Mouse (Mus musculus): ENCODE measurements at regions not wholly inside any gene's neighbourhood (a gene's known extent, or its start where the extent isn't known, plus 50 kb on each side); places are given as distances from the start of the nearest gene placed in this dataset.
A peak's percentile ranks its signal among the peaks of the same experiment; 100 is the strongest.

- no peak for ATAC-seq (ENCODE audit: borderline replicate concordance, extremely low read depth, low FRiP score, low TSS enrichment)
- H3K27me3 ChIP-seq: peaks cover 68% of the 10 kb centered on the region
- no peak overlapping the region for H3K27ac ChIP-seq
- no peak overlapping the region for H3K9ac ChIP-seq
- H3K36me3 ChIP-seq: no peaks in the 10 kb centered on the region
- no peaks in the 10 kb centered on the region for H3K9me3 ChIP-seq
- no peak overlapping the region for H3K4me3 ChIP-seq
- WGBS: 25% methylated on average over 7 of the region's 7 CpGs
- peaks cover 40% of the 10 kb centered on the region for H3K4me1 ChIP-seq
- no peak overlapping the region for H3K4me2 ChIP-seq
Measured at GRCm38 (mm10) chr11:117413133-117413532, 71.0 kb upstream of the Gm11733 start.

- Histone ChIP-seq H3K36me3 (no peaks in the 10 kb centered on the region), H3K4me3 (no peak overlapping the region), H3K9ac (no peak overlapping the region), H3K27ac (no peak overlapping the region), H3K9me3 (no peaks in the 10 kb centered on the region), H3K27me3 (peaks cover 61% of the 10 kb centered on the region), H3K4me1 (peaks cover 32% of the 10 kb centered on the region), H3K4me2 (peak overlapping the region; percentile 56; the same call in 1 of the 2 replicates)
- 16% methylated on average over 11 of the region's 11 CpGs for WGBS
- ATAC-seq (ENCODE audit: borderline replicate concordance, extremely low read depth, low FRiP score, low TSS enrichment): no peak
Measured at GRCm38 (mm10) chr11:117413942-117414705, 70.0 kb upstream of the Gm11733 start.

- Histone ChIP-seq H3K4me1 (peaks cover 25% of the 10 kb centered on the region), H3K36me3 (no peaks in the 10 kb centered on the region), H3K4me3 (peak overlapping the region; percentile 30), H3K9ac (0 out of 2 replicates have a peak overlapping the region, but pooled peaks have one; percentile 7), H3K4me2 (peak overlapping the region; percentile 56), H3K27ac (no peak overlapping the region), H3K27me3 (peaks cover 58% of the 10 kb centered on the region), H3K9me3 (no peaks in the 10 kb centered on the region)
- no peak for ATAC-seq (ENCODE audit: borderline replicate concordance, extremely low read depth, low FRiP score, low TSS enrichment)
- WGBS: under 1% methylated on average over 21 of the region's 21 CpGs
Measured at GRCm38 (mm10) chr11:117414871-117415323, 69.3 kb upstream of the Gm11733 start.

GRCm38 (mm10) chr11:117415466-117415865, 68.7 kb upstream of the Gm11733 start:
- peak overlapping the region; percentile 56 for H3K4me2 ChIP-seq
- no peak overlapping the region for H3K27ac ChIP-seq
- 2% methylated on average over 14 of the region's 14 CpGs for WGBS
- H3K4me1 ChIP-seq: peaks cover 21% of the 10 kb centered on the region
- no peak for ATAC-seq (ENCODE audit: borderline replicate concordance, extremely low read depth, low FRiP score, low TSS enrichment)
- no peaks in the 10 kb centered on the region for H3K36me3 ChIP-seq
- no peaks in the 10 kb centered on the region for H3K9me3 ChIP-seq
- 0 out of 2 replicates have a peak overlapping the region, but pooled peaks have one; percentile 7 for H3K9ac ChIP-seq
- H3K4me3 ChIP-seq: no peak overlapping the region
- H3K27me3 ChIP-seq: peaks cover 57% of the 10 kb centered on the region

GRCm38 (mm10) chr11:117415955-117416354, 68.2 kb upstream of the Gm11733 start:
- H3K36me3 ChIP-seq: no peaks in the 10 kb centered on the region
- H3K4me2 ChIP-seq: no peak overlapping the region
- no peak for ATAC-seq (ENCODE audit: borderline replicate concordance, extremely low read depth, low FRiP score, low TSS enrichment)
- H3K4me3 ChIP-seq: no peak overlapping the region
- WGBS: 9% methylated on average over 13 of the region's 13 CpGs
- H3K9ac ChIP-seq: no peak overlapping the region
- no peak overlapping the region for H3K27ac ChIP-seq
- H3K4me1 ChIP-seq: peaks cover 21% of the 10 kb centered on the region
- peaks cover 57% of the 10 kb centered on the region for H3K27me3 ChIP-seq
- H3K9me3 ChIP-seq: no peaks in the 10 kb centered on the region

- 54% methylated on average over 8 of the region's 8 CpGs for WGBS
- ATAC-seq (ENCODE audit: borderline replicate concordance, extremely low read depth, low FRiP score, low TSS enrichment): no peak
Measured at GRCm38 (mm10) chr11:117416984-117417670, 67.0 kb upstream of the Gm11733 start.

GRCm38 (mm10) chr11:117417959-117418574, 66.1 kb upstream of the Gm11733 start:
- H3K9ac ChIP-seq: no peak overlapping the region
- H3K4me1 ChIP-seq: peaks cover 21% of the 10 kb centered on the region
- no peak overlapping the region for H3K4me3 ChIP-seq
- 59% methylated on average over 9 of the region's 9 CpGs for WGBS
- peaks cover 48% of the 10 kb centered on the region for H3K27me3 ChIP-seq
- H3K9me3 ChIP-seq: no peaks in the 10 kb centered on the region
- no peaks in the 10 kb centered on the region for H3K36me3 ChIP-seq
- H3K27ac ChIP-seq: no peak overlapping the region
- H3K4me2 ChIP-seq: no peak overlapping the region
- no peak for ATAC-seq (ENCODE audit: borderline replicate concordance, extremely low read depth, low FRiP score, low TSS enrichment)

More at GRCm38 (mm10) chr11:117416984-117417670, 67.0 kb upstream of the Gm11733 start:
- peaks cover 21% of the 10 kb centered on the region for H3K4me1 ChIP-seq
- no peak overlapping the region for H3K9ac ChIP-seq
- no peaks in the 10 kb centered on the region for H3K36me3 ChIP-seq
- no peak overlapping the region for H3K4me3 ChIP-seq
- H3K4me2 ChIP-seq: no peak overlapping the region
- H3K27me3 ChIP-seq: peaks cover 56% of the 10 kb centered on the region
- no peak overlapping the region for H3K27ac ChIP-seq
- H3K9me3 ChIP-seq: no peaks in the 10 kb centered on the region

- H3K9ac ChIP-seq: no peak overlapping the region
- H3K27ac ChIP-seq: no peak overlapping the region
- no peak overlapping the region for H3K4me3 ChIP-seq
- 57% methylated on average over 3 of the region's 3 CpGs for WGBS
- no peak overlapping the region for H3K4me2 ChIP-seq
- H3K27me3 ChIP-seq: peaks cover 39% of the 10 kb centered on the region
- no peak for ATAC-seq (ENCODE audit: borderline replicate concordance, extremely low read depth, low FRiP score, low TSS enrichment)
- H3K4me1 ChIP-seq: peaks cover 21% of the 10 kb centered on the region
- no peaks in the 10 kb centered on the region for H3K36me3 ChIP-seq
- H3K9me3 ChIP-seq: no peaks in the 10 kb centered on the region
Measured at GRCm38 (mm10) chr11:117418939-117419338, 65.2 kb upstream of the Gm11733 start.

- Histone ChIP-seq H3K36me3 (no peaks in the 10 kb centered on the region), H3K4me3 (no peak overlapping the region), H3K9ac (no peak overlapping the region), H3K4me2 (no peak overlapping the region), H3K9me3 (no peaks in the 10 kb centered on the region), H3K4me1 (peaks cover 16% of the 10 kb centered on the region), H3K27me3 (peaks cover 34% of the 10 kb centered on the region), H3K27ac (no peak overlapping the region)
- 78% methylated on average over 9 of the region's 9 CpGs for WGBS
- 0 out of 2 replicates have a peak, but pooled peaks have one; percentile 16 for ATAC-seq (ENCODE audit: borderline replicate concordance, extremely low read depth, low FRiP score, low TSS enrichment)
Measured at GRCm38 (mm10) chr11:117419351-117419969, 64.7 kb upstream of the Gm11733 start.

GRCm38 (mm10) chr11:117422713-117423112, 61.5 kb upstream of the Gm11733 start:
- H3K4me1 ChIP-seq: 0 out of 2 replicates have a peak, but pooled peaks cover 4% of the 10 kb centered on the region
- H3K4me3 ChIP-seq: no peak overlapping the region
- no peaks in the 10 kb centered on the region for H3K9me3 ChIP-seq
- H3K9ac ChIP-seq: no peak overlapping the region
- H3K27ac ChIP-seq: no peak overlapping the region
- no peak for ATAC-seq (ENCODE audit: borderline replicate concordance, extremely low read depth, low FRiP score, low TSS enrichment)
- no peaks in the 10 kb centered on the region for H3K36me3 ChIP-seq
- H3K27me3 ChIP-seq: peaks cover 12% of the 10 kb centered on the region; the same call in 1 of the 2 replicates
- no peak overlapping the region for H3K4me2 ChIP-seq
- WGBS: 81% methylated on average over 6 of the region's 6 CpGs

GRCm38 (mm10) chr11:117423422-117423821, 60.7 kb upstream of the Gm11733 start:
- 87% methylated on average over 2 of the region's 2 CpGs for WGBS
- H3K9me3 ChIP-seq: no peaks in the 10 kb centered on the region
- ATAC-seq (ENCODE audit: borderline replicate concordance, extremely low read depth, low FRiP score, low TSS enrichment): no peak
- no peak overlapping the region for H3K27ac ChIP-seq
- no peak overlapping the region for H3K4me3 ChIP-seq
- no peaks in the 10 kb centered on the region for H3K36me3 ChIP-seq
- H3K4me1 ChIP-seq: 0 out of 2 replicates have a peak, but pooled peaks cover 4% of the 10 kb centered on the region
- H3K9ac ChIP-seq: no peak overlapping the region
- no peak overlapping the region for H3K4me2 ChIP-seq
- H3K27me3 ChIP-seq: peaks cover 17% of the 10 kb centered on the region
